Mouse (Mus musculus) activated CD4-positive, CD25-positive, alpha-beta regulatory T cell, adult 4 months (primary cell): ENCODE results near the gene Vmn1r64. TPM values are rescaled to one million over a fixed set of nuclear protein-coding genes. Genes with fewer than 3 reads are reported as not detected.
"Not testable (repeated sequence)": the region's sequence is repeated elsewhere in the genome, so short reads cannot be mapped to it uniquely, and the experiment has no call there.

Experiments
- ATAC-seq: one replicate; pipeline ENCODE4 v1.8.0; 2017
- polyA plus RNA-seq, 2 experiments: library from polyadenylated mRNA; unstranded; fragments of 100-300 nt; shearing (Covaris generic); gene quantifications; one replicate each; pipeline ENCODE4 v1.2.1; 2017

Gene Vmn1r64
- not detected for polyA plus RNA-seq

DNA sequence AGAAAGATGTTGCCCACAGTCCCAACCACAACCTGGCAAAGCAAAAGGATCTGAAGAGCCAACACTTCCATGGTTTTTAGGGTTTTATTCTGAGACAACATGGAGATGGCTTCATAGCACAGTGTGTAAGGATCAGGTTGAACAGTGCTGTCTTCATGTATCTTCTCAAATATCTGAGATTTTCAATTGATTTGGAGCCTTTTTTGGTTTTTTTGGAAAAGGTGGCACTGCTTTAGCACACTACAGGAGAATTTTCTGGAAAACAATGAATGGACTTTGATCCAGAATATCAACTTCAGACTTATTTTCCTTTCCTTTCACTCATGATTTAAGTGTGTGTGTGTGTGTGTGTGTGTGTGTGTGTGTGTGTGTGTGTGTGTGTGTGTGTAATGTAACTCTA lies at the start of gene Vmn1r64:
Gene Vmn1r64, minus strand, starts transcription at position 101 of the 400 bp plus-strand sequence.
- no peak for ATAC-seq

DNA sequence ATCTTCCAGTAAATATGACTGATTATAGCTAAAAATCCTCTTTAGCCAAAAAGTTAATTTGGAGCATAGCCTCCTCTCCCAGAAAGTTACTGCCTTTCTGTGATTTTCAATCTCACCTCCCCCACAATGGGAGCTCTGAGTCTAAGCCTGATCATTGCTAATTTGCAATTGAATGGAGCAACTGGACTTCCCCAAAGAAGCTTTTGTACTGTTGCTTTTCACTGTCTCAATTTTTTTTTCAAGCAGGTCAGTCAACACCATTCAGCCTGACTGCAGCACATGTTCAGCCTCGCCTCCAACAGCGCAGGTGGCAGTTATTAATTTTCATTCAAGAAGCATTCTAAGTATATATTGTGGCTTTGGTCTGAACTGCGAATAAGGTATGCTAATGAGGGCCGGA lies 14.9 kb upstream of the Vmn1r64 start:
- no peak for ATAC-seq

DNA sequence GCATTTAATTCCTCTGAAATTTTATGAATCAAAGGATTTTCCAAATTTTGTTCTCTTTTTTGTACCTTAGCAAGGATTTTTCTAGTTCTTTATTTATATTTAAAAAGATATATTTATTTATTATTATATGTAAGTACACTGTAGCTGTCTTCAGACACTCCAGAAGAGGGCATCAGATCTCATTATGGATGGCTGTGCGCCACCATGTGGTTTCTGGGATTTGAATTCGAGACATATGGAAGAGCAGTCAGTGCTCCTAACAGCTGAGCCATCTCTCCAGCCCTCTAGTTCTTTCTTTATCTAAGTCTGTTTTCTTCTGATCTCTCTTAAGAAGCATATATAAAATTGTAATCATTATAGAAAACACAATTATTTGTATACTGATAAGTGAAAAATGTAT lies 12.9 kb upstream of the Vmn1r64 start:
- ATAC-seq = not testable (repeated sequence)

Other genes starting within 250 kb of the Vmn1r64 start
- not detected for gene Vmn1r62, start 210.9 kb downstream of the Vmn1r64 start, polyA plus RNA-seq
- gene Vmn1r63, start 79.1 kb downstream of the Vmn1r64 start, polyA plus RNA-seq = not detected
- gene Vmn1r65, start 126.5 kb upstream of the Vmn1r64 start, polyA plus RNA-seq = not detected
- not detected for gene Nlrp4c, start 160.6 kb upstream of the Vmn1r64 start, polyA plus RNA-seq